In the genomic region with DNA sequence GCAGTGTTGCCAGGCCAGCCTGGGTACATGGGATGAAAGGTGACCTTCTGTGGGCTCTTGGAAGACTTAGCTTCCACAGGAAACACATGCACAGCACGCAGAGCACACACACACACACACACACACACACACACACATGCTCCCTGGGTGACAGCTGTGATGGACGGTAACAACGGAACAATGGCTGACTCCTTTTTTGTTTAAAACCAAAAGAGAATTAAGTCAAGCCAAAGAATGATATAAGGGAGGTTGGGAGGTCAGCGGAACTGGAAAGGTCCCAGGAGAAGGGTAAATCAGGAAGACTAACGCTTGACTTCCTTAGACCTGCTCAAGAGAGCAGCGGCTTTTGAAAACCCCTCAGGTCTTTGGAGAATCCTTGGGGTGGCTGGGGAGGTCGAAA, we compare ENCODE assay signal across 12 mouse cellular contexts.
DNase-seq lines count a peak whose midpoint lies in the region.
"Had no signal": no experiment of that assay in that cellular context is flagged by ENCODE, and none has a peak within 500 bp of the region (broad histone marks: within the 10 kb centered on the region; RNA-seq: fewer than 3 reads in every experiment).

No protein-coding gene starts in this region.

- H3K27ac ChIP-seq in limb, embryonic 10.5 days: peak overlapping the region; percentile 50; the same call in 1 of the 2 replicates
- H3K27ac ChIP-seq: embryonic facial prominence, embryonic 13.5 days; liver, embryonic 15.5 days had no signal

- WGBS in limb, embryonic 10.5 days: 68% methylated on average over 7 of the region's 7 CpGs

- no peaks in the 10 kb centered on the region for H3K27me3 ChIP-seq in limb, embryonic 10.5 days (ENCODE audit: low read depth, poor library complexity, severe bottlenecking)
- H3K27me3 ChIP-seq: embryonic facial prominence, embryonic 13.5 days; liver, embryonic 15.5 days; megakaryocyte, embryonic 14.5 days had no signal

- no peak overlapping the region for H3K4me3 ChIP-seq in limb, embryonic 10.5 days
- H3K4me3 ChIP-seq: embryonic facial prominence, embryonic 13.5 days; liver, embryonic 15.5 days; megakaryocyte, embryonic 14.5 days had no signal

- no peaks in the 10 kb centered on the region for H3K36me3 ChIP-seq in limb, embryonic 10.5 days
- H3K36me3 ChIP-seq: embryonic facial prominence, embryonic 13.5 days; liver, embryonic 15.5 days had no signal

- DNase-seq in embryo, embryonic 10 days (ENCODE audit: low spot score): peak; percentile 57
- no peak for DNase-seq in embryo, embryonic 9.5 days (ENCODE audit: extremely low spot score)
- peak; percentile 41 for DNase-seq in embryo, embryonic 11 days
- peak; percentile 5 for DNase-seq in kidney, adult 18-20 months
- no peak for DNase-seq in limb, embryonic 10.5 days (ENCODE audit: low spot score)
- DNase-seq in right cerebral cortex, postnatal 4 days: no peak
- DNase-seq in gastrocnemius, adult 18-20 months (ENCODE audit: low spot score): no peak
- no peak for DNase-seq in left cerebral cortex, postnatal 14 days (ENCODE audit: low spot score in 2 of 2)
- DNase-seq: cerebellum, adult 11-12 months had no signal

- H3K4me1 ChIP-seq in limb, embryonic 10.5 days: peaks cover 13% of the 10 kb centered on the region
- H3K4me1 ChIP-seq: liver, embryonic 15.5 days; megakaryocyte, embryonic 14.5 days had no signal

- H3K9me3 ChIP-seq in limb, embryonic 10.5 days (replicated peaks): no peaks in the 10 kb centered on the region
- H3K9me3 ChIP-seq: embryonic facial prominence, embryonic 13.5 days; liver, embryonic 15.5 days had no signal

- intact Hi-C loops in left cerebral cortex, postnatal 14 days (cut with DNase I): loop anchor here (1.0 to 5.0 kb wide), 2 partner anchors 151 to 255 kb away; partner anchors contain the start of gene Egln3

Comparison
In these comparisons a context has a peak if more than half of its experiments do, and no peak if none do; other contexts are left out.
1. DNase-seq: peak in embryo, embryonic 10 days (single experiment), embryo, embryonic 11 days (single experiment) and kidney, adult 18-20 months (single experiment); none in embryo, embryonic 9.5 days (single experiment), limb, embryonic 10.5 days (single experiment), right cerebral cortex, postnatal 4 days (single experiment), gastrocnemius, adult 18-20 months (single experiment) and left cerebral cortex, postnatal 14 days (0 of 2).